Mouse (Mus musculus) embryonic facial prominence, embryonic 15.5 days (tissue): Measurements from ENCODE around the gene Smco4. TPM values are rescaled to one million over a fixed set of nuclear protein-coding genes. Genes with fewer than 3 reads are reported as not detected.

Source experiments
- ATAC-seq: fragments of 200-750 bp; cut with Nextera tagmentation; 2 replicates; pipeline ENCODE4 v1.8.0; 2017; ENCODE audit warnings: low read depth, moderate TSS enrichment; ENCODE audit not compliant: insufficient number of reproducible peaks, low FRiP score, low TSS enrichment
- H3K27ac ChIP-seq: fragments of 300-500 bp; sonication (generic); replicated peaks from 2 replicates; pipeline ENCODE4 v1.5.1; 2015; ENCODE audit warnings: mild to moderate bottlenecking, inconsistent platforms
- H3K27me3 ChIP-seq: fragments of 300-500 bp; sonication (generic); 2 replicates; pipeline ENCODE4 v1.6.1; 2015; ENCODE audit warnings: inconsistent platforms
- H3K36me3 ChIP-seq: fragments of 300-500 bp; sonication (generic); 2 replicates; pipeline ENCODE4 v1.6.1; 2015; ENCODE audit warnings: mild to moderate bottlenecking, inconsistent platforms
- H3K4me1 ChIP-seq: fragments of 300-500 bp; sonication (generic); 2 replicates; pipeline ENCODE4 v1.6.1; 2015; ENCODE audit warnings: inconsistent platforms
- H3K4me2 ChIP-seq: fragments of 300-500 bp; sonication (generic); replicated peaks from 2 replicates; pipeline ENCODE4 v1.6.1; 2015; ENCODE audit warnings: mild to moderate bottlenecking, inconsistent platforms
- H3K4me3 ChIP-seq: fragments of 300-500 bp; sonication (generic); replicated peaks from 2 replicates; pipeline ENCODE4 v1.5.1; 2015; ENCODE audit warnings: mild to moderate bottlenecking, inconsistent platforms
- H3K9ac ChIP-seq: fragments of 300-500 bp; sonication (generic); 2 replicates; pipeline ENCODE4 v1.6.1; 2015; ENCODE audit warnings: inconsistent platforms
- H3K9me3 ChIP-seq: fragments of 300-500 bp; sonication (generic); replicated peaks from 2 replicates; pipeline ENCODE4 v1.6.1; 2016; ENCODE audit warnings: inconsistent platforms
- WGBS: fragments of 180-500 bp; shearing (Covaris S2); methylation state at CpG from one replicate; pipeline ENCODE4 v1.1.7; 2015; 5-methylcytosine and 5-hydroxymethylcytosine counted together
- polyA plus RNA-seq: library from polyadenylated mRNA; unstranded; fragments of >200 nt; fragmentation: Nextera tagmentation; extraction: Ambion mirVana; gene quantifications from 2 replicates; pipeline ENCODE4 v1.2.1, GENCODE M21; 2015

Gene Smco4
- polyA plus RNA-seq, 1 experiment from 2014 or later, result 3.2 TPM

GRCm38 (mm10) chr9:15509363-15509762 is 16.1 kb downstream of the Smco4 start:
- ATAC-seq, result no peak
- no peak overlapping the region for H3K27ac ChIP-seq

GRCm38 (mm10) chr9:15510557-15511310 is 17.5 kb downstream of the Smco4 start:
- Histone ChIP-seq H3K4me3 (no peak overlapping the region), H3K27ac (no peak overlapping the region), H3K4me1 (peaks cover 34% of the 10 kb centered on the region; the same call in 1 of the 2 replicates), H3K27me3 (no peaks in the 10 kb centered on the region), H3K36me3 (no peaks in the 10 kb centered on the region), H3K4me2 (no peak overlapping the region), H3K9me3 (no peaks in the 10 kb centered on the region), H3K9ac (no peak overlapping the region)
- ATAC-seq, result no peak
- WGBS, result 30% methylated on average over 3 of the region's 3 CpGs

More at GRCm38 (mm10) chr9:15509363-15509762, 16.1 kb downstream of the Smco4 start:
- Histone ChIP-seq H3K4me2 (no peak overlapping the region), H3K9ac (no peak overlapping the region), H3K27me3 (no peaks in the 10 kb centered on the region), H3K4me3 (no peak overlapping the region), H3K4me1 (peaks cover 34% of the 10 kb centered on the region; the same call in 1 of the 2 replicates), H3K9me3 (no peaks in the 10 kb centered on the region), H3K36me3 (no peaks in the 10 kb centered on the region)
- WGBS, result 63% methylated on average over 3 of the region's 3 CpGs

DNA sequence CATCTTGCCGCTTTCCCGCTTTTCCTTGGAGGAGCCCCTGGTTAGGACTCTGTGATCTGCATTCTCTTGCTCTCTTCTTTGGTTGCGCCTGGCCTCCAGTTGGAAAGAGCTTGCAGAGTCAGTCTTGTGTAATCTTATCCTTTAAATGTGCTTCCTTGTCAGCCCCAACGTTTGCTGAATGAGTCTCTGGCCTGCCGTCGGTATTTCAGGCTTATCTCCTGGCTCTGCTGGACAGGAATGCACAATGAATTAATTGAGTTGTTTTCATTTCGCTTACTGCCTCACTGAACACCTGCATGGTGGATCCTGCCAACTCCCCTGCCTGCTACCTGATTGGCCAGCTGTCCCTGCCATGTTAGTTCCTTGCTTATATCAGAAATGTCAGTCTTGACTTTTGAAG is 19.7 kb downstream of the Smco4 start:
- H3K9me3 ChIP-seq, result no peaks in the 10 kb centered on the region
- no peak overlapping the region for H3K4me2 ChIP-seq
- no peaks in the 10 kb centered on the region for H3K36me3 ChIP-seq
- no peaks in the 10 kb centered on the region for H3K27me3 ChIP-seq
- no peak overlapping the region for H3K9ac ChIP-seq
- ATAC-seq, result no peak
- no peak overlapping the region for H3K27ac ChIP-seq
- no peak overlapping the region for H3K4me3 ChIP-seq
- 45% methylated on average over 7 of the region's 7 CpGs for WGBS
- H3K4me1 ChIP-seq, result peaks cover 23% of the 10 kb centered on the region; the same call in 1 of the 2 replicates

DNA sequence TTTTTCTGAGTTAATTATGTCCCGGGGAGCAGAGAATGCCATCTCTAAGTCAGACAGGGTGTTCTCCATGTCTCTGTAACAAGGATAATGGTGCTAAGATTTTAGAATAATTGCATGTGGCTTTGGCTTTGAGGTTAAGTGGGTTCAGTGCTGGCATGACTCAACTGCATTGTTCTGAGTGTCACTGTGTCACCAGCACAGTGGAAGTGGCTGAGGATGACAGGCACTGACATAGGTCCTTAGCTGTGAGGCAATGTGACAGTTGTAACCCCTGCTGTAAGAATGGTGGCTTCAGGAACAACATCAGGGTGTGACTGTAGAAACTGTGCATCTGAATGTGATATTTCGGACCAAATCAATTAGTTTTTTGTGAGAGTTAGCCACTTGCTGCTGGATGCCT is 22.8 kb downstream of the Smco4 start:
- no peak overlapping the region for H3K9ac ChIP-seq
- ATAC-seq, result no peak
- H3K27me3 ChIP-seq, result no peaks in the 10 kb centered on the region
- H3K4me1 ChIP-seq, result peaks cover 12% of the 10 kb centered on the region; the same call in 1 of the 2 replicates
- H3K4me3 ChIP-seq, result no peak overlapping the region
- no peak overlapping the region for H3K4me2 ChIP-seq
- no peaks in the 10 kb centered on the region for H3K36me3 ChIP-seq
- 84% methylated on average over 2 of the region's 2 CpGs for WGBS
- no peak overlapping the region for H3K27ac ChIP-seq
- H3K9me3 ChIP-seq, result no peaks in the 10 kb centered on the region

GRCm38 (mm10) chr9:15517979-15518378 is 24.7 kb downstream of the Smco4 start:
- H3K9ac ChIP-seq, result no peak overlapping the region
- no peak overlapping the region for H3K27ac ChIP-seq
- ATAC-seq, result no peak
- no peaks in the 10 kb centered on the region for H3K36me3 ChIP-seq
- H3K27me3 ChIP-seq, result no peaks in the 10 kb centered on the region
- 70% methylated on average over 4 of the region's 4 CpGs for WGBS
- peaks cover 2% of the 10 kb centered on the region for H3K4me1 ChIP-seq
- H3K4me3 ChIP-seq, result no peak overlapping the region
- no peak overlapping the region for H3K4me2 ChIP-seq
- no peaks in the 10 kb centered on the region for H3K9me3 ChIP-seq

DNA sequence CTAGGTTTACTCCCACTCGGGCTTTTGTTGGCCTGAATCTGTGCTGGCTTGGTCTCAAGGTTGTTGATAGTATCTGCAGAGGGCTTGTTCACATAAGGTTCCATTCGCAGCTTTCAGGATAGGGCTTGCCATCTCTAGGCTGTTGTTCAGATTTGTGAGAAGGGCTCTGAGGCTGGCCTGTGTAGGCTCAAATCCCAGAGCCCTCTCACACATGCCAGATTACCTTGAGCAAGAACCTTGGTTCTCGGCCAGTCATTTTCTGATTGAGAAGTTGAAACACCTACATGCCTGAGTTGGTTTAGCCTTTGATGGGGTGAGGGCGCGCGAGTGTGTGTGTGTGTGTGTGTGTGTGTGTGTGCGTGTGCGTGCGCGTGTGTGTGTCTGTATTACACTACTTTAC is 29.1 kb downstream of the Smco4 start:
- Histone ChIP-seq H3K36me3 (no peaks in the 10 kb centered on the region), H3K27ac (no peak overlapping the region), H3K9ac (no peak overlapping the region), H3K4me2 (no peak overlapping the region), H3K4me1 (peaks cover 8% of the 10 kb centered on the region), H3K27me3 (no peaks in the 10 kb centered on the region), H3K9me3 (no peaks in the 10 kb centered on the region), H3K4me3 (no peak overlapping the region)
- ATAC-seq, result no peak
- WGBS, result 83% methylated on average over 10 of the region's 10 CpGs

DNA sequence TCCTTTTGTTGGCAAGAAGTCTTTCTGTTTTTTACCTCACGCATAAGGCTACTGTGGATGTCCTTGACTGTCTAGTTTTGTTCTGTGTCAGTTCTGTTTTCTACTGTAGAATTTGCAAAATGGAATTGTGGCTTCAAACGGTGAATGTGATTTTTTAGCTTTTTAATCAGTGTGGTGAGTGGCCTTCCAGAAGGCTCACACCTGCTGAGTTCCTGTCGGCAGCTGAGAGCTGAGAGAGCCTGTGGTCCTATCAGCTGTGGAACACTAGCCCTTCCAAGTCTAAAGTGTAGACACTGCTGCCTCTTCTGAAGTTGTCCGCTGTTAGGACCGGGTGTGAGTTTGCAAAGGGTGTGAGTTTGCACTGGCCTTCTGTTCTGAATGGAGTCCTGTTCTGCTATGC is 29.7 kb downstream of the Smco4 start:
- Histone ChIP-seq H3K27ac (no peak overlapping the region), H3K9ac (no peak overlapping the region), H3K9me3 (no peaks in the 10 kb centered on the region), H3K4me1 (peaks cover 8% of the 10 kb centered on the region), H3K4me3 (no peak overlapping the region), H3K27me3 (no peaks in the 10 kb centered on the region), H3K36me3 (no peaks in the 10 kb centered on the region), H3K4me2 (no peak overlapping the region)
- WGBS, result 79% methylated on average over 5 of the region's 5 CpGs
- ATAC-seq, result no peak

DNA sequence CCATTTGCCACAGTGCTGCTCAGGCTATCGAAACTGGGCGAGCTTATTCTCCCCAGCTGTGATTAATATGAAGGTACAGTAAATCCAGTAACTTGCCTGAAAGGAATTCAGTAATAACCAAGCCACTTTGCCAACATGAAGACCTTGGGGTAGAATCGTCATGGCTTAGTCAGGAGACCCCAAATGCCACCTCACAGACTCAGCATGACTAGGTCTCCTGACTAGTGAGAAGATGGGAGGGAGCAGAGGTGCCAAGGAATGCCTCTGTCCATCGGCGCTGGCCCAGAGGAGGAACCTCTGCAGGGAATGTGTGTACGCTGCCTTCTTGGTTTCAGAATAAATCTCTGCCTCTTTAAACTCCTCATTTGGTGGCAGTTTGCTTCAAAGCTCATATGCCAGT is 30.4 kb downstream of the Smco4 start:
- 75% methylated on average over 6 of the region's 6 CpGs for WGBS
- Histone ChIP-seq H3K27me3 (no peaks in the 10 kb centered on the region), H3K4me2 (no peak overlapping the region), H3K27ac (no peak overlapping the region), H3K4me1 (peaks cover 12% of the 10 kb centered on the region), H3K9me3 (no peaks in the 10 kb centered on the region), H3K9ac (no peak overlapping the region), H3K4me3 (no peak overlapping the region), H3K36me3 (no peaks in the 10 kb centered on the region)
- no peak for ATAC-seq

GRCm38 (mm10) chr9:15525246-15525645 is 32.0 kb downstream of the Smco4 start:
- Histone ChIP-seq H3K9ac (no peak overlapping the region), H3K27me3 (no peaks in the 10 kb centered on the region), H3K4me2 (no peak overlapping the region), H3K36me3 (no peaks in the 10 kb centered on the region), H3K27ac (no peak overlapping the region), H3K4me3 (no peak overlapping the region), H3K9me3 (no peaks in the 10 kb centered on the region), H3K4me1 (peaks cover 20% of the 10 kb centered on the region)
- 63% methylated on average over 8 of the region's 8 CpGs for WGBS
- no peak for ATAC-seq

DNA sequence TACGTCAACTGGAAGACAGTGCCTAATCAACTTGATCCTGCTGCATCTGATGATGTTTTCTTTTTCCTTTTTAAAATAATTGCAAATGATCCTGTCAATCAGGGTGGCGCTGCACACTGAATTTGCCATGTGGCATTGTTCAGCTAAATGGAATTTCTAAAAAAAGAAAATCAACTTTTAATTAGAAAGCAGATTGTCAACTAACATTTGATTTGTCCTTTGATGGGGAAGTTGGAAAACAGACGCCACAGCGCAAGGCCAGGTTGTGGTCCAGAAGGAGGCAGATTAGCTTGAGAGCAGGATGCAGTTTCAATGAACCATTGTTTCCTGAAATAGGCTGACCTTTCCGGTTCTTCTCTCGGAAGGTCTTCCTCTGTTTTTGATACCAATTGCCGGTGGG is 33.3 kb downstream of the Smco4 start:
- Histone ChIP-seq H3K9me3 (no peaks in the 10 kb centered on the region), H3K4me3 (no peak overlapping the region), H3K36me3 (no peaks in the 10 kb centered on the region), H3K27me3 (no peaks in the 10 kb centered on the region), H3K9ac (no peak overlapping the region), H3K4me1 (peaks cover 20% of the 10 kb centered on the region), H3K4me2 (no peak overlapping the region), H3K27ac (no peak overlapping the region)
- ATAC-seq, result no peak
- WGBS, result 47% methylated on average over 7 of the region's 7 CpGs

DNA sequence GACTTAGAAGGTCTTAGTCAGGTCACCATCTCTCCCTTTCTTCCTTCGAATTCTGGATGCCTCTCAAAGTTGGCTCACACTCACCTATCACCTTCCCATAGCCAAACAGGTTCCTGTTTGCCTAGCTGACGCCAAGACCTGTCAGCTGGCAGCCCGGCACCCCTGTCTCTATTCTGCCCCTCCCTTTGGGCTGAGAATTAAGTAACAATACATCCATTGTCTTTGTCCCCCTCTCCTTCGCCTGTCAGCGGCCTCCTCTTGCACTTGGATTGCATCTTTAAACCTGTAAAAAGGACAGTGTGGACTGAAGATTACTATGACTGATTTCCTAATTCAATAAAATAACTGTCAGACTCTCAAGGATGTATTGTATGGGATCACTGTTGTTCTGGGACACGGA is 34.6 kb downstream of the Smco4 start:
- no peak overlapping the region for H3K9ac ChIP-seq
- H3K4me3 ChIP-seq, result no peak overlapping the region
- WGBS, result 46% methylated on average over 6 of the region's 6 CpGs
- H3K27me3 ChIP-seq, result no peaks in the 10 kb centered on the region
- no peaks in the 10 kb centered on the region for H3K9me3 ChIP-seq
- no peak overlapping the region for H3K4me2 ChIP-seq
- H3K27ac ChIP-seq, result no peak overlapping the region
- H3K4me1 ChIP-seq, result peaks cover 20% of the 10 kb centered on the region
- ATAC-seq, result no peak
- H3K36me3 ChIP-seq, result no peaks in the 10 kb centered on the region

GRCm38 (mm10) chr9:15528368-15528767 is 35.1 kb downstream of the Smco4 start:
- Histone ChIP-seq H3K4me3 (no peak overlapping the region), H3K9ac (no peak overlapping the region), H3K27ac (no peak overlapping the region), H3K9me3 (no peaks in the 10 kb centered on the region), H3K36me3 (no peaks in the 10 kb centered on the region), H3K4me2 (no peak overlapping the region), H3K4me1 (peaks cover 15% of the 10 kb centered on the region), H3K27me3 (no peaks in the 10 kb centered on the region)
- no peak for ATAC-seq
- 70% methylated on average over 7 of the region's 7 CpGs for WGBS
